Mouse (Mus musculus): ENCODE data around the gene Nol11.

Gene Nol11

DNA sequence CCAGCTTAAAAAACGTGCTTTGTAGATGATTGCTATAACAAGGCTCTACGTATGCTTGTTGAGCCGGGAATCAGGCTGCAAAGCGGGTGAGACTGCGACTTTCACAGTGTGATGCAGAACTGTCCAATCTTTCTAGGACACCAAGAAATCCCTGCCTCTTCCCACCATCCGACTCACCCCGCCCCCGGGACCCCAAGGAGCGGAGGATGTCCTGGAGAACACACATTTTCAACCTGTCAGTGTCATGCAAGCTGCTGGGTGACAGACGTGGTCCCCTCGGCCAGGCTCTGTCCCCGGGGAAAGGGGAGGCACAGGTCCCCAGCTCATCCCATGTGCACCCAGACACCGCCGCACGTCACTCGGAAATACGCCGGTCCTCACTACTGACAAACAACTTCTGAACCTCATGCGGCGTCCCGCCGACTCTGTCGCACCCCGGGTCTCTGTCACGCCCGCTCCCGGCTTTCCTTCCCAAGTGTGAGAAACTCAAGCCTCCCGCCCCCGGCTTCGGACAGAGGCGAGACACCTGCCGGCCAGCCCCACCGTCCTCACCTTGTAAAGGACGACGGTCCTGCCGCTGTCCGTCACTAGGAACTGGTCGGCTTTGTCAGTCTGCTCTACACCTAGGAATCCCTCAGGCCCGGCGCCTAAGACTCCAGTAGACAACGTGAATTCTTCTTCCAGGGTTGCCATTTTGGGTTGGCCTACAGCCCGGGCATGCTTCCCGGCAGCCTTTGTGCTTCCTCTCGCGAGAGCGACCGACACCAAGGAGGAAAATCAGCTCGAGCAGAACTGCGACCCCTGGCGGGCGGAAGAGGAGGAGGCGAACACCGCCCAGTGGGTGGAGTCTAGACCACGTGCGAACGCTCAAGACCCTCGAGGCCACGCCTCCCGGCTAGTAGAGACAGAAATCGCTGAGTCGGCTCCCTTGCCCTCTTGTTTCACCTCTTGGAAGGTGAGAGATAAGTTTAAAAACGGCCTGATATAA is at the start of gene Nol11:
Nol11 (minus strand) TSS at position 817 of the 988 bp plus-strand sequence.
- DNase-seq: peak; percentile 97

DNA sequence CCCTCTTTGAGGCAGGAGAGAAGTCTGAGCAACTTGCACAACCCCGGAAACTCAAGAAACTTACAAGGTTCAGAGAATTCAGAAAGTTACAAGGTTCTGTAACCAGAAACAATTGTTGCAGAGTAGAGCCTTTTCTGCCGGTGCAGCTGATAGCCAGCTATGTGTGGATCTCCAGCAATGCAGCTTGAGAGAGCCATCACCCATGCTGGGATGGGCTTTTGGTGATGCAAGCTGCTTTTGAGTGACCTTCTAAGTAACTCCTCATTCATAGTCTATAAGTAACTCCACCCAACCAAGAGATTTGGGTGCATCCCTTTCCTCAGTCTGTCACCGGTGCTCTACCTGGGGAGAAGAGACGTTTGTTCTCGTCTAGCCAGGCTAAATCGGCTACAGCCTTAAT is 49.3 kb upstream of the Nol11 start:
- no peak for DNase-seq

DNA sequence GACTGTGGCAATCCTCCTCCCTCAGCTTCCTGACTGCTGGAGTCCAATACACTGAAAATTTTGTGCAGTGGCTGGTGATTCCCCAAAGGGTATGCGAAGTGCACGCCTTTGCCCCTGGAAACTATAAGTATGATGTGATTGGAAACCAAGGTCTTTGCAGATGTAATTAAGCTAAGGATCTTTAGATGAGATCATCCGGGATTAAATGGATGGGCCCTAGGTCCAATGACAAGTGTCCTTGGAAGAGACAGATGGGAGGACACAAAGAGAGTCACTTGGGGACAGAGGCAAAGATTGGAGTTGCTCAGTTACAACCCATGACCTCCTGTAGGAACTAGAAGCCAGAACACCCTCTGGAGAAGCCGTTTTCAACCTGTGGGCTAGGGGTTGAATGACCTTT is 48.4 kb upstream of the Nol11 start:
- no peak for DNase-seq

DNA sequence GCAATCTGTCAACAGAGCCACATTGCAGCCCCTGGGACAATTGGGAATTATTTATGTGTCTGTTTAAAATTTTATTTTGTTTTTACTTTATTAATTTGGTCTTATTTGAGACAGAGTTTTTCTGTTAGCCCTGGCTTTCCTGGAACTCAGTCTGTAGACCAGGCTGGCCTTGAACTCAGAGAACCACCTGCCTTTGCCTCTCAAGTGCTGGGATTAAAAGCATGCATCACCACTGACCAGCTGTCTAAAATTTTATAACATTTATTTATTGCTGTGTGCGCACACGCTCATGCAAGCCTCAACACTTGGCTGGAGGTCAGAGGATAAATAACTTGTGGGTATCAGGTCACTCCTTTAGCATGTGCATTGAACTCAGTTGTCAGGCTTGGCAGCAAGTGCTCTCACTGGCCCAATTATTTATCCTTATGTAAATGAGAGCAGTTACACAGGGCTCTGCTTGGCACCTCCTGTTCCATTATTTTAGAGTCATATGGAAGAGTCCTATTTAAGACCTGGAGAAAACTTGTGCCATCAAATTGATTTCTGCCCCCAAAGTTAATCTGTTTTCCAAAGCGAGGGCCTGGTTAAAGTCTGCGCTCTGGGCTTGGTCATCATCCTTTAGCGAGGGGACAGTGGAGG is 44.2 kb upstream of the Nol11 start:
- no peak for DNase-seq

DNA sequence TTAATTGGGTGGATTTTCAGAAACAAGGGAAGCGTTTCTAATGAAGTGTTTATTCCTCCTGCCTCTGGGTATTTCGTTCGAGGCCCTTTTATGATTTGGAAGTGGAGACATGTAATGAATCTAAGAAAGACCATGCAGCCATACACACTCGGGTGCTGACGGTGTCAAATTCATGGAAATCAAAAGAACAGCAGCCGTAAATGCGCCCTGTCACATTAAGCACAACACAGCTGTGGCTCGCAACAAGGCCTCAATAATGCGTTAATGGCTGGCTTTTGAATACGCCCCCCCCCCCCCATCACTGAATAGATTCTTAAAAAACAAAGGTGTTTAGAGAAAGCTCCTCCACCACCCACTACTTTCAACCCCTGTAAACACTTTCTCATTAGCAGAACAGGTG is 40.9 kb upstream of the Nol11 start:
- DNase-seq: no peak

DNA sequence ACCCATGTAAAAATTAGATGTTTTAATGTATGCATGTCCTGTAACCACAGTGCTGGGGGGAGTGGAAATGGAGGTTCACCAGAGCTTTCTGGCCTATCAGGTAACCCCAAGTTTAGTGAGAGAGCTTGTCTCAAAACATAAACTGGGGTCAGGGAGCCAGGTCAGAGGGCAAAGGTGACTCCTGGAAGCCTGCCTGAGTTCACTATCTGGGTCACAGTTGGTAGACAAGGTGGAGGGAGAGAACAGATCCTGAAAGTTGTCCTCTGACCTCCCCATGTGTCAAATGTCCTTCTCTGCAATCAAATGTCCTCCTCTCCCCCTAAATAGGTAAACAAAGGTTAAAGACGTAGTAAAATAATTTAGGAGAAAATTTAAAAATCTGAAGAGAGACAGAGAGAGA is 37.2 kb upstream of the Nol11 start:
- DNase-seq: no peak

DNA sequence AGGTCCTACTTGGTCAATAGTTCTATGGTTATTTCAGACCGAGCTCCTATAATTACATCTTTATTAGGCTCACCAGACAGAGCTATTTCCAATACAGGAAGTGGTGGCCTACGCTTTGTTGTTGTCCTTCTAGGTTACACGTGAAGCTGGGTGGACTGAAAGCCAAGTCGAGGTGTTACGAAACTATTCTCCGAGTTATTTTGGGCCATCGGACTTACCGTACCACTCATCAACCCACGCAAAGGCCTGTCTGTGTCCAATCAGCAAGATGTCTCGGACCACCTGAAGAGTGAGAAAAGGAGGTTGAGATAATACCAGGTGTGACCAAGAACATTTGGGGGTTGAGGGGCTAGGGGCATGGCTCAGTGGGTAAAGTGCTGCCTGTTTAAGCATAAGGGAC is 36.8 kb upstream of the Nol11 start:
- no peak for DNase-seq

DNA sequence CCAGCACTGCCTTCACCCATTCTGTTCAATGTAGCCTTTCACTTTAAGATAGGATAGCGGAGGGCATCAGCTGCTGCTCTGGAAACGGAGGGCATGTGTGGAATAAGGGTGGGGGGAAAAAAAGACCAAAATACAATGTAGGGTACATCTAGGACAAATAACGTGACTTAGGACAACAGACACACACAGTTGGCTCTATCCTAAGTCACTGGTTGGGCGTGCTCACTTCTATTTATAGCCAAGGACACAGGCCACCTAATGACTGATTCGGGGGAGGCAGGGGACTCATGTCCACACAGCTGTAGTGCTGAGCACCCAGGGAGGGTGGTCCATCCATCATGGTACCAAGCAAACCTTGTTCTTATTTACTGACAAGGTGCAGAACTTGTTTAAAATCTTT is 36.1 kb upstream of the Nol11 start:
- no peak for DNase-seq

DNA sequence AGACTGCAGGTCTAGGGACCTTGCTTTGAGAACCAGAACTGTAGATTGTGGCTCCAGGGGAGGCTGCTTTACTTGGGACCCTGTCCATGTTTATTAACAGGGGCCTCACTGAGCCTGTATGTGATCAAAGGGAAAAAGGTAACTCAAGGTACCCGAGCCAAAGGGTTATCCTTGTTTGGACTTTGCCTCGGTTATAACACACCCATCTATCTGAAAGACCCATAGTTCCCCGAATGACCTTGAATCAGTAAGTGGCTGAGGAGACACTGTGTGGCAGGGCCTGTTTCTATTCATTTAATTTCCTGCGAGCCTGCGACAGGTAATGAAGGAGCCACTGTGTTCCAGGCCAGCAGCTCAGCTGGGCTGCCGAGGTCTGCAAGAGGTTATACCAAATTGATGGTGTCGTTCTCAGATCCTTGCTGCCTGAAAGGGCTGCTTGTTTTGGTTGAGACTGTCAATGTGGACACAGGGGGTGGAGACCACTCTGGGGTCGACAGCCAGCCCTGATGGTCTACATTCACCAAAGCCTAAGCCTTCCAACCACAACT is 34.6 kb upstream of the Nol11 start:
- no peak for DNase-seq

DNA sequence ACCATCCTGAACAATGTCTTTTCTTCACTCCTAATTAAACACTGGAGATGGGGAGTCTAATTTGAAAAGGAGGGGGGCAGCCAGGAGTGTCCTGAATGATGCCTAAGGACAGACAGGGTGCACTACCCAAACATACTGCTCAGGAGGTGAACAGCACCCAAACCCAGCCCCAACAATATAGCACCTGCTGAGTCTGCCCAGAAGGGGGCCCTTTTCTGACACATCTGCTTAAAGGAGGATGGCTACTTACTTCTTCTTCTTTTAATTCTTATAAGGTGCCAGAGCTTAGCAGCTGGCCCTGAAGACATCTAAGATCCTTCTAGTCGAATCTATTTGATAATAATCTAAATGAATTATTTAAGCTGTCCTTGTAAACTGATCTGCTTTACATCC is 34.0 kb upstream of the Nol11 start:
- no peak for DNase-seq

DNA sequence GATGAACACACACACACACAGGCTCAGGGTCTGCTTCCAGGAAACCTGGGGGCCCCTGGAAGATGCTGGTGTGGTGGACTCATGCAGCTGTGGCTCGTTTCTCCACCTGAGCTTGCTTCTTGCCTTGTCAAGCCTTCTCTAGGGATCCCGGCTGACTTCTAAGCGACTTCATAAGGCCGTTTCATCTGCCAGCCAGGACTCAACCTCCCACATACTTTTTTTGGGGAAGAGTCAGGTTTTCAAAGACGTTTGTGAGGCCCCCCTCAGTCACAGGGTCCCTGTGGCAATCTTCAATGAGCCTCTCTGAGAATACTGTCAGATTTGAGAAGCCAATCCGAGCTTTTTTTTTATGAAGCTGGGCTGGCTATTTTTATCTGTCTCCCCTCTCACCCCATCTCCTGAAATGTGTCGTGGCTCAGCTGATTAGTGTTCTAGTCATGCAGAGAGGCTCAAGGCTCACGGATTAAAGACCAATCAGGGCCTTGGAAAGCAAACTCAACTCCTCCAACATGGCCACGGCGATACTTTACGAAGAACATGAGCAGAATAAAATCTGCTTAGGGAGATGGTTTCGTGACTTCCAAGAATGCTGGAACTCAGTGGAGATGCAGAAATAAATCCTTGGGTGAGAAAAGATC is 33.5 kb upstream of the Nol11 start:
- no peak for DNase-seq

DNA sequence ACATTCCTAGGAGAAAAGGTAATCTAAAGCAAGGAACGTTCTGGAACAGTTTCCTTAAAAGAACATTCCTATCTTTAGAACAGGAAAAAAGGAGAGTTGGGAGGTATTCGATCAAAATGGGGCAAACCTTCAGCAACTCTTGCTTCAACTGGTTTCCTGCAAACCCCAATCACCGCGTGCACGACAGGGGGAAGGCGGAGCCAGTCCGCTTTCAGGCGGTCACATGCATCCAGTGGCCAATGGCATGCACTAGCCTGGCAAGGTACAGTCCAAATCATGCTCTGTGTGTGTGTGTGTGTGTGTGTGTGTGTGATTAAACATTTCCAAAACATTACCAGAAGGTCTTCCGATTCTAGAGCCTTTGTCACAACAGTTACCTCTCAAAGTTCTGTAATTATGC is 25.9 kb upstream of the Nol11 start:
- DNase-seq: no peak

DNA sequence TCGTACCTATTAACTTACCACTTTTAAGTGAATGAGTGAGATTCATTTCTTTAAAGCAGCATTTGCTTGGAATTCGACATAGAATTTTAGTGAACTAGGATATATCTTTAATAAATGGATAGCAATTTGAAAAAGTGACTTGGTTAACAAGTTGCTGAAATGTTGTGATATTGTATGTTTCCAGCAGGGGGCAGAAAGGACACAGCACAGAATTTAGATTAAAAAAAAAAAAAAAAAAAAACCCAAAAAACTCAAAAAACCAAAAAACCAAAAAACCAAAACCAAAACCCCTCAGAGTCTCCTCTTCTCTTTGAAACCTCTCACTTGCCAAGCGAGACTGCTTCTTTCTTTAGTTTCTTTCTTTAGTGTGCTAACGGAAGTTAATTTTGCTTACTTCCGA is 24.6 kb upstream of the Nol11 start:
- DNase-seq: no peak

DNA sequence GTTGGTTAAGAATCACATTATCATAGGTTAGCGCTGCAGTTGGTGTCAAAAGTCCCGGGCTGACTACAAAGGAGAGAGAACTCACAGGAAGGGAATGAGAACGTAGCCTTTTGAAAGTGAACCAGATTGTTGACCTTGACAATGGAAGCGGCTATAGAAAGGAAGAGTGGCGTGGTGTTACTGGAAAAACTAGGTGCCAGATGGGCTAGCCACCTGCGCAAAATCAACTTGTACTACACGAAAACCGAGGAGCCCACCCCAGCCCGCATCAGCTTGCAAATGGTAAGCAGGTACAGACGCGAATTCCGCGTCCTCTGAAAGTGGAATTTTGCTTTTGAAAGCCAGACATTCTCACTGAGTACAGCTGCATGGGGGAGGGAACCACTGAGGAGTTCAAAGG is 20.6 kb upstream of the Nol11 start:
- no peak for DNase-seq

DNA sequence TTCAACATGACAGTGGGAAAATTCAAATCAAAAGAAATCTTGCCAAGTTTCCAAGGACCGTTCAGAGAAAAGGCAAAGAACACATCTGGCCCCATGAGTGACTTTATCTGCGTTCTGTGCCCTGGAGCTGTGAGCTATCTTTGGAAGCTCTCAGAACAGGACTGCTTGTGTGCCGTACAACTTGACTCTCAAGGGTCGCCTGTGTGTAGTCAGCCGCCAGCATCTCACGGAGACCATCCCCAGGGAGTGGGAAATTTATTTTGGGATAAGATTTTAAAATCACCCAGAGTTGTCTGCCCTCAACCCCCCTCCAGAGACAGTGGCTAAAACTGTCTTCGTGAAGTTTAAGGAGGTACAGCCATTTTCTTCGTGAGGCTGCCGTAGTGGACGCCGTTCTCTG is 12.6 kb upstream of the Nol11 start:
- DNase-seq: no peak

DNA sequence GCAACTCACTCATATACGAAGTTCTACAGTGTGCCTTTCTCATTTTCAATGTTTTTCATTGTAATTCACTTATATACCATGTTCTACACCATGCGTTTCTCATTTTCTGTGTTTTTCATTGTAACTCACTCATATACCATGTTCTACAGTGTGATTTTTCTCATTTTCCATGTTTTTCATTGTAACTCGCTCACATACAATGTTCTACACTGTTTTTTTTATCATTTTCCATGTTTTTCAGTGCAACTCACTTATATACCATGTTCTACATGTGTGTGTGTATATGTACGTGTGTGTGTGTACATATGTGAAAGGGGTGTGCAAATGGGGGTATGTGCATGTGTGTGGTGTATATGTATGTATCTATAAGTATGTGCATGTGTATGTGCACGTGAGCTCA is 10.1 kb upstream of the Nol11 start:
- DNase-seq: no peak

DNA sequence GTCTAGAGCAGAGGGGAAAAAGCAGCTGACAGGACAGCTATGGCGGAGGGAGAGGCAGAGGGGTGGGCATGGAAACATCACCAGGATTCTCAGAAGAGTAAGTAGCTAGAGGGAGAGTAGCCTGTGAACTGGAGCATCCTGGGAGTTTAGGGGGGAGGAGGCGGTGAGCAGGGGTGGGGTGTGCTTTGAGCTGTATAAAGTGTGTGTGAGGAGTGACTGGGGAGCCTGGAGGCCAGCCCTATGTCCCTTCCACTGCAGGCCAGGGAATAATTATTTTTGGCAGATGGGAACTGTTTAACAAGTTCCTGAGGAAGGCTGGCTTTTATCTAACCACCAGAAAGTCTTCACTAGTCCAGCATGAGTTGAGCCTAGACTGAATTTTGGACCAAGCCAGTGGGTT is 6.2 kb upstream of the Nol11 start:
- DNase-seq: no peak

DNA sequence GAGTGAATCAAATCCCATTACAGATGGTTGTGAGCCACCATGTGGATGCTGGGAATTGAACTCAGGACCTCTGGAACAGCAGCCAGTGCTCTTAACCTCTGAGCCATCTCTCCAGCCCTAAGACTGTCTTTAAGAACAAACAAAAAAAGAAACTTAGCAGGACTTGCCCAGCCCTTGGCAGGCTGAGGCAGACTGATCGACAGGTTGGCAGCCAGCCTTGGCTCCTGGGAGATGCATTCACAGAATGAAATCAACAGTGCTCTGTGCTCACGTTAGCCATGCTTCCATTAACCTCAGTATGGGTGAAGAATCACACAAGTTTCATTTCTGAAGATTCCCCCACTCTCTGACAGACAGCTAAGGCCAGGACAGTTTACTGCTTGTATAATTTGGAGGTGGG is 1.2 kb upstream of the Nol11 start:
- DNase-seq: no peak

DNA sequence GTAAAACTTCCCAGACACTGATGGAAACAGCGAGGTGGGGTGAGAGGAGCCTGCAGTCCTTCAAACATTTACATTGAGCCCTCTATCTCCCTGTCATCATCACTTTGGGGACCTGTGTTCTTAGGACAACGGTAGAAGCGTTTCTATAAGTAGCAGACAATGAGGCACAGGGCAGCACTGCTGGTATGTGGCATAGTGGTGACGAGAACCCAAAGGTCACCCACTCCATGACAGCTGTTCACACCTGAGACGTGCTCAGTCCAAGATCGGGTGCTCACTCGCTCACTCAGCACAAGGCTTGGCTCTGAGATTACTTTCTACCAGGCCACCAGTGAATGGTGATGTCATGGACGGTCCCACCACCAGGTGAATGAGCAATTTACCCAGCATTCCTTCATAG is 5.4 kb downstream of the Nol11 start:
- no peak for DNase-seq

DNA sequence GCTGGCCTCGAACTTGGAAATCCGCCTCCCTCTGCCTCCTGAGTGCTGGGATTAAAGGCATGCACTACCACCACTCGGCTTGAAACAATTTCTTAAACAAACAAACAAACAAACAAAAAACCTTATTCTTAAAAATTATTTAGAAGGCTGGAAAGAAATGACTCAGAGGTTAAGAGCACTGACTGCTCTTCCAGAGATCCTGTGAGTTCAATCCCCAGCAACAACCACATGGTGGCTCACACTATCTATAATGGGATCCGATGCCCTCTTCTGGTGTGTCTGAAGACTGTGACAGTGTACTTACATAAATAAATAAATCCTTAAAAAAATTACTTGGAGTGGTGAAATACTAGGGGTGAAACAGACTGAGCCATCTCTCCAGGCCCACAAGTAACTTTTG is 28.0 kb downstream of the Nol11 start:
- no peak for DNase-seq

DNA sequence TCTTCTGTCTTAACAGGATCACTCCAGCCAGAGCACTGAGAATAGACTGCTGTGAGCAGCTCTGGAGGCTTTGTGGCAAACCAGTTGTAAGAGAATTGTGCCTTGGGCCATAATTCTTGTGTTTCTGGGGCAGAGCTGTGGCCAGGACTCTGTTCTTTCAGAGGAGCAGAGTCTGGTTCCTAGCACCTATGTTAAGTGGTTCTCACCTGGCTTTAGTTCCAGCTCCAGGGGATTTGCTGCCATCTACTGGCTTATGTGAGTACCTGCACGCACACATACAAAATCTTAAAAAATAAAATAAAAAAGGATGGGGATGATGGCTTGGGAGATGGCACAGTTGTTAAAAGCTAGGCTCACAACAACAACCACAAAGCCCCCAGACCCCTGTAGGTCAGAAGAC is 30.1 kb downstream of the Nol11 start:
- no peak for DNase-seq

DNA sequence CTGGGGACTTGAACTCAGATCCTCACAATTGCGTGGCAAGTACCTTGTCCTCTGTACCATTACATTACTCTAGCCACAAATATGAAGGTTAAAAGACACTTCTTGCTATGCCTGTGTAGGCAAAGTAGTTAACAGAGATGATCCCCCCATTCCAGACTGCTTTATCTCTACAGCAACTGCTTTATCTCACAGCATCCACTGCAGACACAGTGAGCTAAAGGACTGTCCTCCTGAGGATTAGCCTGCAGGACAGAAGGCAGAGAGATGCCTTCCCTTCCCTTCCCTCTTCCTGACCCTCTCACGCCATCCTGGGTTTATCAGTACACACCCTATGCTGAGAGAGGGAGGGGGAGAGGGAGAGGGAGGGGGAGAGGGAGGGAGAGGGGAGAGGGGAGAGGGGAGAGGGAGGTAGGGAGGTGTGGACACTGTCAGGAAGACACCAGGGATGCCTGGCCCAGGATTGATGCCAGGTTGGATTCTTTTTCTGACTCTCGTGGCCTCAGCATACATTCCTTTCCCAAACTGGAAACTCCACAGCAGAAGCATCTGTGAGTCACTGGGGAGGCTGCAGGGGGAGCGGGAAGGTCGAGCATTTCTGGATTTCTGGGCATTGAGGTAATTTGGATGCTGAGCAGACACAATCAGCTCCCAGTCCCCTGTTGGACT is 32.1 kb downstream of the Nol11 start:
- no peak for DNase-seq

DNA sequence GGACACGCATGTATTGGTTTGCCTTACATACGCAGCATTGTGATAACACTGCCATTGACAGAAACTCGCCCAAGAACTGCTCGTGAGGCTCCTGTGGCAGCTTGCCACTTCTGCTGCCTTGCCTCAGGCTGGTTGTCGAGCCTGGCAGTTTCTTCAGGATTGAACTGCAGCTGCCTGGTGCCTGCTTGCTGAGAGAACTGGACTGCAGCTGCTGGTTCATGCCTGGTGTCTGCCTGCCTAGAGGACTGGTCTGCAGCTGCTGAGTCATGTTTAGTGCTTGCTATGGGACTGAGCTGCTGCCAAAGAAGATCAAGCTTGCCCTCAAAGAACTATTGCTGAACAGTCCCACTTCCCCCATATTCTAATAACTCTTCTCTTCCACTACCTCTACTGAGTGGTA is 33.9 kb downstream of the Nol11 start:
- no peak for DNase-seq

Data from right cerebral cortex, postnatal 25 days (tissue).